Mouse (Mus musculus): Measurements from ENCODE around the gene Itpr1.

Itpr1 gene

DNA sequence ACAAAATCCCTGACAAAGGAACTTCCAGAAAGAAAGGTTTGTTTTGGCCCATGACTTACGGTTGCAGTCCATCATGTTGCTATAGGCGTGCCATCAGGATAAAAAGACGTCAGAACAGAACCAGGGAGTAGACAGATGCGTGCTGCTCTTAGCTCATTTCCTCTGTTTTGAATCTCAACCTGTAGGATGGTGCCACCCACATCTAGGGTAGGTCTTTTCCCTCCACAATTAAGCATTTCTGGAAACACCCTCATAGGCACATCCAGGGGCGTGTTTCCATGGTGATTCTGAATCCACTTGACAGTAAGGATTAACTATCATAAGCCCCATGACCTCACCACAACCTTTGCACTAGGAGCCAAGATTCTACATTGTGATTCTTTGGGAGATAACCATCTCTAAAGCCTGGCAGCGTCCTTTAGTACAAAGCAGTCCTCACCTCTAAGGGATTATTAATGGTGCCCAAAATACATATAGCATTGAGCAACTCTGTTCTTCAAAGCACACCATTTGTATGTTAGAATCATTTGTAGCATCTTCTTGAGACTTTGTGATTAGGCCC lies 111.6 kb downstream of the Itpr1 start:
- DNase-seq (ENCODE audit: low spot score in 2 of 2), result no peak

DNA sequence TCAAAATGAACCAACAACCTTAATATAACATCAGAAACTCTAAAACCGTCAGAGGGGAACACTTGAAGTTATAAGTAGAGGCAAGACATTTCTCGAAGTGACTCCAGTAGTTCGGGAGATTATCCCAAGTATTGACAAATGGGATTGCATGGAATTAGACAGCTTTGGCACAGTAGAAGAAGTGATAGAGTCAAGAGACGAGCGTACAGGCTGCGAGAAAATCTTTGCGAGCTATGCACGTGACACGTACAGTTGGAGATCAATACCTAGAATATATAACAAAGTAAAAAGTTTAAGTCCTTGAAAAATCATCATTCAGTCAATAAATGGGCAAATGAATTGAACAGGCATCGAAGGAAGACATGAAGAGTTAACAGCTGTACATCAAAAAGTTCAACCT lies 112.5 kb downstream of the Itpr1 start:
- no peak for DNase-seq (ENCODE audit: low spot score in 2 of 2)

DNA sequence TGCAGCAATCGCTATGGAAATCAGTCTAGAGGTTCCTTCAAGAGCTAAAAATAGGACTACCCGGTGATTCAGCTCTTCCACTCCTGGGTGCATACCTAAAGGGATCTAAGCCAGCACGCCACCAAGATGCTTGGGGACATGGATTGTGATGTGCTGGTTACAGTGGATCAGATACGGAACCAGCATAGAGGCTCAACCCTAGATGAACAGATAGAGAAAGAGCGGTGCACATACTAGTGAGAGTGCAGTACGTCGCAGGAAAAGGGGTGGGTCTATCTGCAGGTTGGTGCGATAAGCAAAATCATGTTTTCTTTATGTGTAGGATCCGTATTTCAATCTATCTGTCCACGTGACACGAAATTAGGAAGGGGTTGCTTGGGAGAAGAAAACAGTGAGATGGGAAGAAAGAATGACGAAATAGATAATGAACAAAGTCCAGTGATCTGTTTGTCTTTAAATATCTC lies 113.1 kb downstream of the Itpr1 start:
- DNase-seq (ENCODE audit: low spot score in 2 of 2), result no peak

DNA sequence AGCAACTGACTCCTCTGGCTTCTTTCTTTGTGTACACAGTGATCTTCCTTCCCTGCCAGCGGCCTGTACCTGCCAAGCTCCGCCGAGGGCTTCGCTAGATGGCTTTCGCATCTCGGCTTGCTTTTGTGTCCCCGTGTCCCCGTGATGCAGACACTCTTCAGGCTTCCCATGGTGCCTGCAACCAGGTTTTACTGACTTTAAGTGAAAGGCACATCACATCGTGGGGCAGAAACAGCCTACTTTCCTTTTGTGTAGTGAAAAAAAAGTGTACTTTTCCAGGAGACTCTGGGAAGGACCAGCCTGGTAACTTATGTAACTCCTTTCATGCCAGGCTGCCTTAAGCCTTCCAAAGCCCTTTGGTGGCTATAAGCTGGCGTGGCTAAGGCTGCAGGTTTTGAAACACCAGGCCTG lies 113.9 kb downstream of the Itpr1 start:
- DNase-seq (ENCODE audit: low spot score in 2 of 2), result no peak

DNA sequence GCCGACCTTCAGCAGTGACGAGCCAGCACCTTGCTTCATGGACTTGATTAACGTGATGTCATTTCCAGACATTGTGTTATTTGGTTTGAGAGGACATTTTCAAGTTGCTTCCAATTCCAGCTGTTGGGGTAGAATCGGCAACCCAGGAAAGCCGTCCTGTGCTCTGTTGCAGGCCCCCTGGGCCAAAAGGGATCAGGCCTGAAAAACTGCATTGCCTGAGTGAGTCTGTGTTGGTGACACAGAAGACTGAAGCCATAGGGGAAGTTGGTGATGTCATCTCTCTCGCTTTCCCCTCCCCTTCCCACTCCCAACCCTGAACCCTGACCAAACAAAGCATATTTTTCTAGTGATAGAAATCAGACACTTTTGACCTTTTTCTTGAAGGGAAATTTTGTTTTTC lies 114.7 kb downstream of the Itpr1 start:
- DNase-seq (ENCODE audit: low spot score in 2 of 2), result no peak

DNA sequence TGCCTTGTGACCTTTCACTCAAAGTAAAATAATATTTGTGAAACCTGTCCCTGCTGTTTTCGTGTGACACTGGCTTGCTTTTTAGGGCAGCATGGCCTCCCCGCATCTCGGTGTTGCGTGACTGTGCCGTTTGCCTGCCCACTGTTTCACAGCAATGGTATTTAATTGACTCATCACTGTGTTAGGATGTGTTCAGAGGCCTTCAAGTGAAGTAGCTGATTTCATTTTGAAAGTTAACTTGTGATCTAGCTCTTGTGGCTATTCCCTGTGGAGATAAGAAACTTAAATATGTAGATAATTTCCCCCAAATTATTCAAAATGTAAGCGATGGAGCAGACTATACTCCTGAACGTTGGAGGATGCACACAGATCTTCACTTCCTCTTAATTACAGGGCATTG lies 115.4 kb downstream of the Itpr1 start:
- no peak for DNase-seq (ENCODE audit: low spot score in 2 of 2)

DNA sequence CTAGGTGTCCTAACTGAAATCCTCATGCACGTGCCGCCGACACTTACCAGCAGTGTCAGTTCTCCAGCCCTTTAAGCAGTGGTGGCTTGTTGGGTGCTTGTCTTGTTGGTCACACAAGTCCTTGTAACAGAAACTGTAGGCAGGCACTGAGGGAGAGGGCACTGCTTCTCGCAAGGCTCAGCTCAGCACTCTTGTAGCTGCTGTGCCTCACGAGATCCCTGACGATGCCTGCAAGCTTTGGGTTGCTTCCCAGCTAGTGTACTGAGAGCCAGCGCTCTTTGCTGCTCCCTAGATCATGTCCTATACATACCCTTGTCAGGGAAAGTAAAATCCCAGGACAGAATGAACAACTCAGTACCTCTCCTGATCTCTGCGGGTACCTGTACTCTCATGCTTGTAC lies 117.6 kb downstream of the Itpr1 start:
- no peak for DNase-seq (ENCODE audit: low spot score in 2 of 2)

DNA sequence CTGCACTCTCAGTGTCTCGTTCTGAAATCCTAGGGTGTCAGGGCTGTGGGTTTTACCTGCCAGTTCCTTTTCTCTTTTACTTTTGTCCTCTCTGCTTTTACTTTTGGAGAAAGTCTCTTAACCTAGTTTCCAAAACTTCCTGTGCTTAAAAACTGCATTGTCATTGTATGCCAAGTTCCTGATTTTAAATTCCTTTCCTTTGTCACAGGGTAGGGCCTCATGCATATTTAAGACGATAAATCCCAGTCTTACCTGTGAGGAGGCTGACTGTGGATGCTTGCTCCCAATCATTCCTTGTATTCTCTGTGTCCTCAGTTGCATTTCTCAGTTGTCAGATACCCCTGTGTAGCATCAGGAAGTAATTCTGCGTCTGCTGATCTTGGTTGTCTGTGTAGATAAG lies 118.4 kb downstream of the Itpr1 start:
- DNase-seq (ENCODE audit: low spot score in 2 of 2), result no peak

DNA sequence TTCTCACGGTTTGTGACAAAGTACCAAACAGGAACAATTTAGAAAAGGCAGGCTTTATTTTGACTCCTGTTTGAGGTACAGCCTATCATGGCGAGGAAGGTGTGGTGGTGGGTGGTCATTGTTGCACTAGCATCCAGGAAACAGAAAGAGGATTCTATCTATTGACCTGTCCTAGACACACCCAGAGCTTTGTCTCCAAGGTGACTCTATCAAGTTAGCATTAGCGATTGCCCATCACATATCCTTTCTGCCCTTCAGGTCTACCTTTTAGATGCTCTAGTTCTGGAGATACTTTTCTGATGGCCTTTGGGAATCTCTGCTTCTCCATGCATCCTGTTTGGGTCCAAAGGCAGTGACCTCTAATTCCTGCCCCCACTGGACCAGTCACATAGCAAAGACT lies 121.2 kb downstream of the Itpr1 start:
- no peak for DNase-seq (ENCODE audit: low spot score in 2 of 2)

DNA sequence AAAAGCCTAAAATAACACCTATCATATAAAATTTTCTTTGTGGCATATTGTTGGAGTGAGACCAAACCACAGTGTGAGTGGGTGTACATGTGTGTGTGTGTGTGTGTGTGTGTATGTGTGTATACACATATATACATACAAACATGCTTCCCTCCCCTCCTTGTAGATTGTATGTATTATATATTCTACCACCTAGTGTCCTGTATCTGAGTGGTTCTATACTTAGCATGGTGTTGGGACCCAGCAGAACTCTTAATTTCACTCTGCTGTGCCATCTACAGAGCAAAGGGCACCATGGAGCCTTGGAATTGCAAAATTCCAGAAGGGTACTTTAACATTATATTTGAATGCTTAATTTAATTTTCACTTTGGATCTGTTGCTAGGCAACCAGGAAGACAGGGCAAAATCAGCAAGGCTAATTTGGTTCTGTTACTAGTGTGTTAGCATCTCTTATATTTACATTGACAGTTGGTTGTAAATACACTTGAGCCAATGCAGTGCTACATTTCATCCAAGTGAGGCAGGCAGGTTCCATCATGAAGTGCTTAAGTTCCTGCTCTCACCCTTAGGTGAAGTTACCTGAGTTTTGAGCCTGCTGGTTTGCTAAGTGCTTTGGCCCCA lies 122.4 kb downstream of the Itpr1 start:
- no peak for DNase-seq (ENCODE audit: low spot score in 2 of 2)

DNA sequence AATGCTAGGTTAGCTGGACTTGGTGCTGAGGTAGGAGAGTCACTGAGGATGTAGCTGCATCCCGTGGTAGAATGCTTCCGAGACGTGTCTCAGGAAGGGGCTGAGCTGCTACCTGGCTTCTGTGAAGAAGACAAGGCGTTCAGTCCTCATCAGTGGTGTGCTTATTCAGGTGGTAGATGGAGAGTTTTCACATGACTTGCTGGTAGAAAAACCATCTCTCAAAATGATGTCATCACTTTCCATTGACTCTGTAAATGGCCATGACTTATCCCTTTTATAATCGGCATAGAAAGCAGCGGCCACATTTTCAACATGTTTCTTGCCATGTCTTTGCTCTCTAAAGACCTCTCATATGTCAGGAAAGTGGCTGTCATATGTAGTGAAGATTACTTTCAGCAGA lies 123.6 kb downstream of the Itpr1 start:
- DNase-seq (ENCODE audit: low spot score in 2 of 2), result no peak

DNA sequence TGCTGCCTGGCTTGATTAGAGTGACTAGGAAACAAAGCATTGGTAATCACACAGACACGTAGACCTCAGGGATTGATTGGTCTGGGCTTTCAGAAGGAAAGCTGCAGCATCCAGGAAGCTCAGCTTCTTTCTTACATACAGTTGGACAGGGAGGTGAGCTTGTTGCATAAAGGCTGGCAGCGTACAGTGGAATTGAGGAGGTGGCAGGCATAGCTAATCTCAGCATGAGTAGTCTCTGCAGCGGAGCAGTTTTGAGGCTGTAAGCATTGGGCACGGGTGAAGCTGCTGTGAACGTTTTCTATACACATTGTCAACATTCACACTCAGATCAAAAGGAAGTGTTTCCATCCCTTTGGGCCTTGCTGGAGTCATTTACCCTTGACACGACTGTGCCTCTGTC lies 124.4 kb downstream of the Itpr1 start:
- DNase-seq (ENCODE audit: low spot score in 2 of 2), result no peak

DNA sequence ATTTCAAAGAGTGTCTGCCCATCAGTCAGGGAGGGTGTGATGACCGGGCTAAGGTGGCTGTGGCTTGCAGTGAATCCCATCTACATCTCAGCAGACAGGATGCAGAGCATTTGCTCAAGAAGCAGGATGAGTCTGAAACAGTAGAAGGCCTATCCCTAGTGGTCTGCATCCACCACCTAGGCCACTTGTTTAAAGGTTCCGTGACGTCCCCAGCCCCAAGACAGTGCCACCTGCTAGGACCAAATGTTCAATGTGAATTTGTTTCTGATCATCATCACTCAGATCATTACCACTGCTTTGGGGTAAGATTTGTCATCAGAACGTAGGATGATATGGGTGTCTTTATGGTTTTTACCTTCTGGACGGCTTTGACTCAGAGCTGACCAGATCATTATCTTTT lies 125.5 kb downstream of the Itpr1 start:
- no peak for DNase-seq (ENCODE audit: low spot score in 2 of 2)

DNA sequence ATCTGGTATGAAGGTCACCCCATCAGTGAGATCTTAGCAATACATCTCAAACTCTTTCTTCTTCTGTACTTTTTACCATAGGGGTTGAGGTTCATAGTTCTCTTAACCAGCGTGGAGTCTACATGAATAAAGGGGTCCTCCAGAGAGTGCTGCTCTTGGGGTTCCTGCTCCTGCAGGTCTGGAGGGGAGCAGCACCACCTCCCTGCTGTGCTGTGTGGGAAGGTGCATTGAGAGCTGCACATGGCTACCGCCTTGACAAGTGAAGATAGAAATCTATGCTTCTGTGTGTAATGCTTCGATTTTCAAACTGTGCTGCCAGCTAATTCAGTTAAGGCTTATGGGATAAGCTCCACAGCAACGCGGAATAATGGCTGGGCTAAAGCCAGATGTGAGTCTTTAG lies 130.1 kb downstream of the Itpr1 start:
- no peak for DNase-seq (ENCODE audit: low spot score in 2 of 2)

DNA sequence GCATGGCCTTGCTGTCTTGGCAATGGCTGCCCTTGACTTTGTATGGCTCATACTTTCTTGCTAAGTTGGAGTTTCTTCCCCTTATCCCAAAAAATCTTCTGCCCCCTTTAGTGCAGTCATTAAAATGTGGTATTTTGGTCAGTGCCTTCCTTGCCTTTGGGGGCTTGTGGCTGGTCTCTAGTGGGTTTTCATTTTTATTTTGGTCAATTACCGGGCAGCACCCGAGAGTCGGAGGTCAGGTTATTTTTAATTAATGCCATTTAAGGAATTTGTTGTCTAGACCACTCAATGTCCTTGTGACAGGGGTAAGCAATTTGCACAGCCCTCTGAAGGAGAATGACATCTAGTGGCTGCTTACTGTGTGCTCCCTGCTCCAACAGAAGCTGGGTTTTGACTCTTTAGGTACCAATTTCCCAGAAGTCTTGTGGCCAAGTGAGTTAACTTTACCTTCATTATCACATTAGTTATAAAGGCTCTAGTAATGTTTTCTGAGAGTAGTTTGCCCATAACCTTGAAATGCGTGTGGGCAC lies 130.9 kb downstream of the Itpr1 start:
- DNase-seq (ENCODE audit: low spot score in 2 of 2), result no peak

DNA sequence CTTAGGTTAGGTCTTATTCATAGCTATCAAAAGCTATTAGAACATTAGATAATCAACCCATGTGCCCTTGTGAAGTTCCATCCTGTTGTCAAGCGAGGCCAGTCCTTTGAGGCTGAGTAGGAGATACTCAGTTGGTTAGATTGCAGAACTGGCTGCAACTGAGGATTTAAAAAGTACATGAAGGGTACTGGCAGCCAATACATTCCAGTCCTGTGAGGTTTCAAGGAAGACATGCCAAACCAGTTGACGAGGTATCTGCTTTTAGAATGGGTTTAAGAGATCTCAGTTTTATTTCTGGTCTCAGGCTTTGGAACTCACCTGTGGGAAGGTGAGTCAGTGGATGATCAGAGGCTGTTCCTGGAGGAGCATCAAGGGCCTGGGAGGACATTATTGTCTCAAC lies 137.9 kb downstream of the Itpr1 start:
- DNase-seq (ENCODE audit: low spot score in 2 of 2), result no peak

DNA sequence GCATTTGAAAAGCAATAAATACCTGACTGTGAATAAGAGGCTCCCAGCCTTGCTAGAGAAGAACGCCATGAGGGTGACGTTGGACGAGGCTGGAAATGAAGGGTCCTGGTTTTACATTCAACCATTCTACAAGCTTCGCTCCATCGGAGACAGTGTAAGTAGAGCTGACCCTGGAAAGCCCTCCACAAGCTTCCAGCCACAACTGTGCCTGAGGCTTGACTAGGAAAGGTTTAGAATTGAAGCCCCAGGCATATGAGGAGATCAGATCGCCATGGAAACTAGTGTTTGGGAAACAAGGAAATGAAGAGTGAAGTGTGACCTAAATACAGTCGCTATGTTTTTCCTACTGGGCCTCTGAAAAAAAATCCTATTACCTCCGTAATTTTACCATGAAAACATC lies 139.1 kb downstream of the Itpr1 start:
- DNase-seq (ENCODE audit: low spot score in 2 of 2), result no peak

DNA sequence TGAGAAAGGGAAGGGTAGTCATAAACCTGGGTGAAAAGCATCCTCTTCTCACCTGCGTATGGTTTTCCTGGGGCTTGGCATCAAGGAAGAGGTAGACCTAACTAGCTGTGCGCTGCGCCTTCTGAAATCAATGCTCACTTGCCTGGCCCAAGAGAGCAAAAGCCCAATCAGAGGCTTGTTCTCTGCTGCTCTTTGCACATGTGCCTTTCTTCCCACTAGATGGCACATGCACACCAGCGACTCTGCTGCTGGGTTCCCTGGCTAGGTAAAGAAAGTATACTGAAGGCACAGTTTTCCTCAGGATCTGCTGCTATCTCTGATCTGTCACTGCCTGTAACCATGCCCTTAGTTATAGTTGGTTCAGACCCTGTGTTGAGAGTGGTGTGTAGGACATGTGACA lies 154.5 kb downstream of the Itpr1 start:
- no peak for DNase-seq (ENCODE audit: low spot score in 2 of 2)

DNA sequence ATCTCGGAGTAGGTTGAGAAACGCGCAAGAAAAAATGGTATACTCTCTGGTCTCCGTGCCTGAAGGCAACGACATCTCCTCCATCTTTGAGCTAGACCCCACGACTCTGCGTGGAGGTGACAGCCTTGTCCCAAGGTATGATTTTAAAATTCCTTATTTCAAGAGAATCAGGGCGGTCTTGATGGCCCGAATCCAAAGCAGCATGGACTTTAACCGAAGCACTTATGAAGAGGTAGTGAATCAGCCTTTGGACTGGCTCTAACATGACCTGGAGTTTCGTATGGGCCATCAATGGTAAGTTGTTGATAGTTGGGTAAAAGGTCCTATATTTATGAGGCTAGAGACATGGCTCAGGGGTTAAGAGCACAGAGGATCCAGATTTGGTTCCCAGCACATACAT lies 156.1 kb downstream of the Itpr1 start:
- DNase-seq (ENCODE audit: low spot score in 2 of 2), result no peak

DNA sequence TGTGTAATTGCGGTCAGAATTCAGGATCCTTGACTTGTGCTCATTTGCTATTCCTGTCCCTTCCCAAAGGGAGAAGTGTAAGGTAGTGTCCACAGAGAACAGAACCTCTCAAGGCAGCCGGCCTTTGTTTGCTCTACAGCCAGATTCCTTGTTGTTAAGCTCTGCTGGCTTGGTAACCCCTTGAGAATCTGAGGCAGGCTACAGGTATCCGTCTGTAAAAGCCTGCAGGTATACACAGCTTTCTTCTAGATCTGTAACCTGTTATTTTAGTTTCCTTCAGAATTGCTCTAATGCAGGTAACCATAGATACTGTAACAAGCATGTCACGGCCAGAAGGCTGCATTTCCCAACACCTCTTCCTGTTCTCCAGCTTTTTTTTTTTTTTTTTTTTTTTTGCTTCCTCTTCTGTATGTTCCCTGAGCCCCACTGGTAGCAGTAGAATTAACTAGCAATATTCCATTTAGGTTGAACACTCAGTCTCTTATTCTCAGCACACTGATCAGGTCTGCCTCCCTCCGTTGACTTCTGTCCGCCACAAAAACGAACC lies 158.5 kb downstream of the Itpr1 start:
- DNase-seq (ENCODE audit: low spot score in 2 of 2), result no peak

DNA sequence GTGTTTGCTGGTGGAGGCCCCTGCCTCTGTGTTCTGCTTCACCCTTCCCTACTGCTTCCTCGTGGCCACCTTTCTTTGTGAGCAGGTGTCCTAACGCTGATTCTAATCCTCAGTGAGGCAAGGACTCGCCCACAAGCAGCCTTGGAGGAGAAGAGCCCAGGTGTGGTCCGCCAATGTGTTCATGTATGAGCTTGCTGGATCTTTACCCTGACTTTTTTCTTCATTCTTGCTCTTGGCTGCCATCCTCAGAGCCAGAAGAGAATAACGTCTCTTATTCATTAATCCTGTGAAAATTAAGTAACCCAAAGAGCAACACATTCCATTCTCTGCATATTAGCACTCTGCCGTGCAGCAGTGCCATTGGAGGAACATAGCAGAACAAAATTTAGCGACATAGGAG lies 161.1 kb downstream of the Itpr1 start:
- DNase-seq (ENCODE audit: low spot score in 2 of 2), result no peak

DNA sequence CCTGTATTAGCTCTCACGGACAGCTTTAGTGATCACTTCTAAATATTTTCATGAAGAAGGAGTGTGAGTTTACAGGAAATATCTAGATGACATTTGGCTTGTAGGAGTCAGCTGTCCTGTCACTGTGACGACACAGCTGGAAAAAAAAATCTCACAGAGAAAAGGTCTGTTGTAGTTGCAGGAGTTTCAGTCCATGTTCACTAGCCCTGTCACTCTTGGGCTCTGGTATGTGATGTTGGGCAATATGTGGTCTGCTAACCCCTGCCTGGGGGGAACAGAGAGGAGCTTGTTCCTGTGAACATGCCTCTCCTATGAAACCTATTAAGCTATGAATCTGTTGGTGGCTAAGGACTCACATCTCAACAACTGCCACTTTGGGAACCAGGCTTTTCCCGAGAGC lies 166.1 kb downstream of the Itpr1 start:
- no peak for DNase-seq (ENCODE audit: low spot score in 2 of 2)

DNA sequence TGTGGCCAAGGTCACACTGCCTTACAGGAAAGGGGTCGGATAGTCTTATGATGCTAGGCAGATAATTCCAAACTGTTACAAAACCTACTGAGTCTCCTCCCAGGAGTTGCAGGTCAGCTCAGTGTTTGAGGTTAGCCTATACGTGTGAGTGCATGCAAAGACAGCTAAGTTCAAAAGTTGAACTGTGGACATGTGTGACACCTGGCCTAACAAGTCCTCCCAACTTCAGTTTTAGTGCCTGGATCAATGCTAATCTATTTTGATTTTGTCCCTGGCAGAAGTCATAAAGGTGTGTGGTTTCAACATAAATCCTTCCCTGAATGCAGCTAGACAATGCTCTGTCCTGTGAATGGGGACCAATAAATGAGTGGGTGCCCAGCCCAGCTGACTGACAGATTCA lies 167.3 kb downstream of the Itpr1 start:
- DNase-seq (ENCODE audit: low spot score in 2 of 2), result no peak

Measured in frontal cortex, postnatal 25 days (tissue).